Mouse (Mus musculus): ENCODE measurements at regions not wholly inside any gene's neighbourhood (a gene's known extent, or its start where the extent isn't known, plus 50 kb on each side); places are given as distances from the start of the nearest gene placed in this dataset.

- TF ChIP-seq CTCF (IDR thresholded peaks at IDR 0.05 in 2 of 3, conservative IDR thresholded peaks at IDR 0.05 in 1 of 3; ENCODE audit: control insufficient read depth in 1 of 3, insufficient read depth in 1 of 3, low read depth in 2 of 3, low read length in 3 of 3, poor library complexity in 1 of 3, severe bottlenecking in 1 of 3) (no peak), POLR2AphosphoS2 (IDR thresholded peaks at IDR 0.05; ENCODE audit: low read length) (no peak), UBTF (IDR thresholded peaks at IDR 0.05; ENCODE audit: borderline replicate concordance, insufficient read depth, low read depth, low read length) (no peak), RAD21 (IDR thresholded peaks at IDR 0.05; ENCODE audit: low read depth, low read length) (no peak), EP300 (IDR thresholded peaks at IDR 0.05; ENCODE audit: low read depth in 1 of 2, low read length in 2 of 2) (no peak), POLR2A (IDR thresholded peaks at IDR 0.05; ENCODE audit: control insufficient read depth in 1 of 2, insufficient read depth in 1 of 2, low read depth in 1 of 2, low read length in 2 of 2, poor library complexity in 1 of 2) (no peak), USF1 (IDR thresholded peaks at IDR 0.05; ENCODE audit: low read depth, low read length) (no peak), TCF12 (IDR thresholded peaks at IDR 0.05; ENCODE audit: low read depth, low read length) (no peak), MEF2A (IDR thresholded peaks at IDR 0.05; ENCODE audit: extremely low read depth, insufficient replicate concordance, low read depth, low read length, poor library complexity, severe bottlenecking) (no peak), ZNF384 (IDR thresholded peaks at IDR 0.05; ENCODE audit: low read depth, low read length) (no peak), JUND (IDR thresholded peaks at IDR 0.05; ENCODE audit: low read depth, low read length) (no peak), MXI1 (IDR thresholded peaks at IDR 0.05; ENCODE audit: low read depth, low read length) (no peak), MYB (IDR thresholded peaks at IDR 0.05; ENCODE audit: low read depth, low read length) (no peak)
These were observed 465.8 kb downstream of the Tmem182 start for GRCm38 (mm10) chr1:41271111-41271730.
